Mouse (Mus musculus): Measurements from ENCODE around the gene Trio.

DNA sequence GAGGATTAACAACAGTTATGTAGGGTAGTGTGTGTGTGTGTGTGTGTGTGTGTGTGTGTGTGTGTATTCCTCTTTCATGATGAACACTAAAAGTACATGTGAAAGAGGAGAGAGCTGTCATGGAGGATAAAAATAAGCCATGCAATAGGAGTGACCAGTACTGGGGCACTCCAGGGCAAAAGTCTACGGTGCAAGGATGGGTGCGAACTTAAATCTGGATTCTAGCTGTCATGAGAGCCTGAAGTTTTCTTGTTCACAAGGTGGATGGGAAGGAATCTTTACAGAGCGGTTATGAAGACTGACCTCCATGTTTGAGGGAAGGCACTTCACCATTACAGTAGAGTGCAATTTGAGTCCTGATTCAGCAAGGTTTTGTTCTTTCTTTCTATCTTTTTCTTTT is 36.4 kb upstream of the Trio start:
- no peak for TF ChIP-seq CTCF (IDR thresholded peaks at IDR 0.05; ENCODE audit: extremely low read depth, insufficient read depth, insufficient read length, insufficient replicate concordance)
- TF ChIP-seq POLR2A (IDR thresholded peaks at IDR 0.05; ENCODE audit: low read depth, low read length): no peak
